Mouse (Mus musculus) intestine, embryonic 15.5 days (tissue): ENCODE measurements around the gene Tent5a. TPM values are rescaled to one million over a fixed set of nuclear protein-coding genes. Genes with fewer than 3 reads are reported as not detected.

ENCODE experiments used
- polyA plus RNA-seq: library from polyadenylated mRNA; unstranded; fragments of >200 nt; fragmentation: Nextera tagmentation; extraction: Ambion mirVana; gene quantifications from 2 replicates; pipeline ENCODE4 v1.2.1, GENCODE M21; 2015

Gene Tent5a
- polyA plus RNA-seq, 1 experiment from 2014 or later = 16.4 TPM

Other genes with a start within 250 kb of the Tent5a start
- gene Gm11114, start 14.6 kb downstream of the Tent5a start, polyA plus RNA-seq = not detected in 2 replicates